Mouse (Mus musculus): ENCODE measurements around the gene Slfn9.

DNA sequence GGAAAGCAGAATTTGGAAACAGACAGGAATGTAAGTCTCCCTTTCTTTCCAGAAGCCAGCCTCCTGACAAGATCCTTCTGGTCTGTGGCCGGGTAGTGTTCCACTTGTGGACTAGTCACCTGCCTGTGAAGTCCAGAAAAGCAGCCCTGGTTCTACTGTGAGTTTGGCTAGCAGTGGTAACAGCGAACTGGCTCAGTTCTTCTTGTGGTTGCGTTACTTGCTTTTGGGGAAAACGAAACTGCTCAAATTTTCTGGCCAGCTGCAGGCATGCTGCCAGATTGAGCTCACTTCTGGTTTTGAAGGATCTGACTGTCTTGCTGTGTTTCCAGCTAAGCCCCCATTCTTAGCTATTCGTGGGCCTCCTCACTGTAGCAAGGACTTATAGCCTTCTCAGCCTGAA, 29.0 kb upstream of the Slfn9 start, which contains the start of gene Slfn8:
- no peak for TF ChIP-seq CTCF (IDR thresholded peaks at IDR 0.05; ENCODE audit: borderline replicate concordance, insufficient read depth, low read length)
- no peak for TF ChIP-seq POLR2A (IDR thresholded peaks at IDR 0.05; ENCODE audit: low read depth, low read length)

Data from embryonic fibroblast, embryonic 13.5 days (primary cell).